Comparison of ENCODE assay signal across 14 mouse cellular contexts in genomic region chr11:98952736-98953135, GRCm38 (mm10). TPM values are rescaled to one million over a fixed set of nuclear protein-coding genes. Genes with fewer than 3 reads are reported as not detected.
A peak's percentile ranks its signal among the peaks of the same experiment; 100 is the strongest.
DNase-seq lines count a peak whose midpoint lies in the region; ATAC-seq and TF ChIP-seq lines count a peak whose summit lies in the region.
"Had no signal": no experiment of that assay in that cellular context is flagged by ENCODE, and none has a peak within 500 bp of the region (broad histone marks: within the 10 kb centered on the region; RNA-seq: fewer than 3 reads in every experiment).

No protein-coding gene starts in this region.

- peaks cover 11% of the 10 kb centered on the region for H3K36me3 ChIP-seq in spleen, adult 2 months (ENCODE audit: control insufficient read depth, insufficient read depth, low read length)
- peaks cover 13% of the 10 kb centered on the region for H3K36me3 ChIP-seq in stomach, embryonic 15.5 days
- peaks cover 42% of the 10 kb centered on the region for H3K36me3 ChIP-seq in hindbrain, embryonic 10.5 days
- H3K36me3 ChIP-seq: forebrain, embryonic 15.5 days; liver, embryonic 15.5 days had no signal

- H3K27ac ChIP-seq in gastrocnemius, adult 2 months = peak overlapping the region; percentile 89
- peak overlapping the region; percentile 24 for H3K27ac ChIP-seq in spleen, adult 2 months (ENCODE audit: insufficient read depth, low read length)
- peak overlapping the region; percentile 63 for H3K27ac ChIP-seq in stomach, embryonic 15.5 days
- H3K27ac ChIP-seq in hindbrain, embryonic 10.5 days = no peak overlapping the region
- H3K27ac ChIP-seq: forebrain, embryonic 15.5 days had no signal

- intact Hi-C loops in gastrocnemius, adult 2 months (cut with DNase I) = no loop called here

- no peak for TF ChIP-seq CTCF in gastrocnemius, adult 2 months (IDR thresholded peaks at IDR 0.05)
- no peak for TF ChIP-seq CTCF in spleen, adult 2 months (IDR thresholded peaks at IDR 0.05; ENCODE audit: extremely low read depth, insufficient read depth, insufficient read length, insufficient replicate concordance)

- no peak overlapping the region for H3K4me3 ChIP-seq in gastrocnemius, adult 2 months
- H3K4me3 ChIP-seq in spleen, adult 2 months (ENCODE audit: extremely low read depth, insufficient read depth, insufficient read length) = no peak overlapping the region
- H3K4me3 ChIP-seq in stomach, embryonic 15.5 days (replicated peaks) = no peak overlapping the region
- no peak overlapping the region for H3K4me3 ChIP-seq in hindbrain, embryonic 10.5 days
- H3K4me3 ChIP-seq: forebrain, embryonic 15.5 days; liver, embryonic 15.5 days had no signal

- H3K9me3 ChIP-seq in stomach, embryonic 15.5 days = no peaks in the 10 kb centered on the region
- H3K9me3 ChIP-seq in hindbrain, embryonic 10.5 days = no peaks in the 10 kb centered on the region
- H3K9me3 ChIP-seq: forebrain, embryonic 15.5 days; liver, embryonic 15.5 days had no signal

- no peak overlapping the region for H3K4me2 ChIP-seq in stomach, embryonic 15.5 days
- H3K4me2 ChIP-seq: forebrain, embryonic 15.5 days; liver, embryonic 15.5 days had no signal

- H3K27me3 ChIP-seq in spleen, adult 2 months (ENCODE audit: control insufficient read depth, insufficient read depth, low read length) = no peaks in the 10 kb centered on the region
- no peaks in the 10 kb centered on the region for H3K27me3 ChIP-seq in stomach, embryonic 15.5 days (replicated peaks)
- H3K27me3 ChIP-seq in hindbrain, embryonic 10.5 days (ENCODE audit: insufficient read depth, poor library complexity, severe bottlenecking) = no peaks in the 10 kb centered on the region
- H3K27me3 ChIP-seq: forebrain, embryonic 15.5 days; liver, embryonic 15.5 days had no signal

- H3K9ac ChIP-seq in stomach, embryonic 15.5 days = no peak overlapping the region
- H3K9ac ChIP-seq: forebrain, embryonic 15.5 days; liver, embryonic 15.5 days had no signal

- ATAC-seq in stomach, embryonic 15.5 days (ENCODE audit: insufficient read depth, low FRiP score, low read depth) = no peak
- ATAC-seq: forebrain, embryonic 15.5 days had no signal

- peaks cover 65% of the 10 kb centered on the region for H3K4me1 ChIP-seq in spleen, adult 2 months (ENCODE audit: control insufficient read depth, insufficient read depth, insufficient read length)
- peaks cover 74% of the 10 kb centered on the region for H3K4me1 ChIP-seq in stomach, embryonic 15.5 days
- peaks cover 74% of the 10 kb centered on the region for H3K4me1 ChIP-seq in hindbrain, embryonic 10.5 days (replicated peaks)

- no peak for TF ChIP-seq POLR2A in spleen, adult 2 months (IDR thresholded peaks at IDR 0.05; ENCODE audit: low read depth, low read length)

- 47% methylated on average over 2 of the region's 2 CpGs for WGBS in spleen, adult 2 months
- WGBS in stomach, embryonic 15.5 days = 45% methylated on average over 2 of the region's 2 CpGs
- 78% methylated on average over 2 of the region's 2 CpGs for WGBS in hindbrain, embryonic 10.5 days

- DNase-seq in gastrocnemius, adult 2 months = no peak
- DNase-seq in gastrocnemius, adult 8-10 months (ENCODE audit: low spot score in 2 of 2) = no peak
- no peak for DNase-seq in spleen, adult 2 months (ENCODE audit: low read depth in 1 of 2, low spot score in 2 of 2)
- no peak for DNase-seq in spleen, postnatal 10 days (ENCODE audit: low spot score in 2 of 2)
- DNase-seq in induced T-regulatory cell, adult 2 months (ENCODE audit: low read depth) = peak; percentile 79
- DNase-seq in layer of hippocampus, postnatal 36 days = no peak
- no peak for DNase-seq in hindbrain, embryonic 10.5 days (ENCODE audit: low spot score)
- DNase-seq: adrenal gland, adult 8-10 months; cerebellum, postnatal 36 days; heart, postnatal 36 days had no signal

RNA-seq across cellular contexts. Expression of gene Rara, which starts 25.1 kb away (rescaled TPM):
- 10 to 100 TPM; 10.2 to 12.4 TPM for total RNA-seq in gastrocnemius, adult 2 months (2021)
- total RNA-seq in gastrocnemius, adult 8-10 months (2022) = 10 to 100 TPM in 2 of 4 experiments, 1 to 10 TPM in 2; 8.3 to 11.7 (median 9.5) TPM
- 37.0 and 48.8 TPM in 2 replicates for polyA plus RNA-seq in spleen, adult 2 months (2012; rRNA removed)
- 34.0 and 41.0 TPM in 2 replicates for polyA plus RNA-seq in stomach, embryonic 15.5 days (2015; fragmentation: Nextera tagmentation; extraction: Ambion mirVana)
- 10 to 100 TPM; 18.5 to 18.7 TPM for total RNA-seq in layer of hippocampus, postnatal 36 days (2021)
- 28.4 and 53.7 TPM in 2 replicates for polyA plus RNA-seq in hindbrain, embryonic 10.5 days (2016; fragmentation: Nextera tagmentation; extraction: Ambion mirVana)

RNA-seq across cellular contexts. Expression of gene Gjd3, which starts 30.1 kb away (rescaled TPM):
- total RNA-seq in gastrocnemius, adult 2 months (2021) = not detected
- total RNA-seq in gastrocnemius, adult 8-10 months (2022) = not detected
- polyA plus RNA-seq in spleen, adult 2 months (2012; rRNA removed) = 0.56 and 0.67 TPM in 2 replicates
- polyA plus RNA-seq in stomach, embryonic 15.5 days (2015; fragmentation: Nextera tagmentation; extraction: Ambion mirVana) = 0.42 and 0.43 TPM in 2 replicates
- total RNA-seq in layer of hippocampus, postnatal 36 days (2021) = 1 to 10 TPM in 1 of 2 experiments, under 1 TPM in 1; 0.96 to 1.1 TPM
- polyA plus RNA-seq in hindbrain, embryonic 10.5 days (2016; fragmentation: Nextera tagmentation; extraction: Ambion mirVana) = 0.44 TPM in 1 of 2 replicates, not detected in the other
- total RNA-seq: adrenal gland, adult 8-10 months had no signal
- polyA plus RNA-seq: C2C12; liver, embryonic 15.5 days had no signal

RNA-seq across cellular contexts. Expression of gene Cdc6, which starts 45.1 kb away (rescaled TPM):
- under 1 TPM in 1 of 2 experiments, not detected in 1; 0.11 TPM for total RNA-seq in gastrocnemius, adult 2 months (2021)
- under 1 TPM in 2 of 4 experiments, not detected in 2; 0.07 to 0.13 TPM for total RNA-seq in gastrocnemius, adult 8-10 months (2022)
- 1.6 and 2.0 TPM in 2 replicates for polyA plus RNA-seq in spleen, adult 2 months (2012; rRNA removed)
- 28.8 and 30.3 TPM in 2 replicates for polyA plus RNA-seq in stomach, embryonic 15.5 days (2015; fragmentation: Nextera tagmentation; extraction: Ambion mirVana)
- total RNA-seq in layer of hippocampus, postnatal 36 days (2021) = under 1 TPM; 0.50 to 0.88 TPM
- 45.3 and 63.7 TPM in 2 replicates for polyA plus RNA-seq in hindbrain, embryonic 10.5 days (2016; fragmentation: Nextera tagmentation; extraction: Ambion mirVana)
